Mouse (Mus musculus) olfactory bulb, adult 2 months (tissue): Measurements from ENCODE around the gene 1700001L19Rik.

ENCODE experiments used
- CTCF ChIP-seq: fragments of 200-500 bp; IDR thresholded peaks from 2 replicates; pipeline ENCODE4 v1.5.1; 2012; ENCODE audit warnings: low read depth, mild to moderate bottlenecking, low read length, moderate library complexity; ENCODE audit not compliant: insufficient read depth
- POLR2A ChIP-seq: fragments of 200-500 bp; IDR thresholded peaks from 2 replicates; pipeline ENCODE4 v1.6.1; 2012; ENCODE audit warnings: mild to moderate bottlenecking, low read depth, low read length, moderate library complexity; ENCODE audit not compliant: insufficient read depth

GRCm38 (mm10) chr13:68622792-68623191 is 25.6 kb downstream of the 1700001L19Rik start:
- TF ChIP-seq CTCF, result no peak
- no peak for TF ChIP-seq POLR2A
